Mouse (Mus musculus): ENCODE measurements around the gene Fbxo24. TPM values are rescaled to one million over a fixed set of nuclear protein-coding genes. Genes with fewer than 3 reads are reported as not detected.
"Not testable (repeated sequence)": the region's sequence is repeated elsewhere in the genome, so short reads cannot be mapped to it uniquely, and the experiment has no call there.

The Fbxo24 gene
- polyA plus RNA-seq, 1 experiment from 2014 or later: 0.23 TPM

DNA sequence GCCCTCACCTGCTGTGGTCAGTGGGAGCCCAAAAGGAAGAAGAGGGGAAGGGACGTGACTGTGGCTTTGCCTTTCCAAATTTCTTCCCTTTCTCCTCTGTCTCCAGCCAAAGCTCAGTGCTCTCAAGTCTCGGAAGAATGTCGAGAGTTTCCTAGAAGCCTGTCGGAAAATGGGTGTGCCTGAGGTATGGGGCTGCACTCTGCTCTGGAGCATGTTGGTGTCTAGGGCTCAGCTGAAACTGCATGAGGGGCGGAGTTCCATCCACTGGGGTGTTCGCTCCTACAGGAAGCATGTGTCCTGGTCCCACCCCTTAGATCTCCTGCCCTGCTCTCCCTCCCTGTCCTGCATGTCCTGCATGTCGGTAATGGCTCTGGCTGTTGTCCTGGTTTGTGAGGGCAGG lies 10.7 kb upstream of the Fbxo24 start:
- ATAC-seq (ENCODE audit: low FRiP score, low read depth): no peak
- Histone ChIP-seq H3K4me2 (replicated peaks) (no peak overlapping the region), H3K27me3 (peaks cover 15% of the 10 kb centered on the region), H3K9me3 (no peaks in the 10 kb centered on the region), H3K27ac (no peak overlapping the region), H3K36me3 (peaks cover 84% of the 10 kb centered on the region), H3K4me1 (no peaks in the 10 kb centered on the region; the same call in 1 of the 2 replicates), H3K9ac (no peak overlapping the region), H3K4me3 (no peak overlapping the region)
- 71% methylated on average over 7 of the region's 7 CpGs for WGBS

DNA sequence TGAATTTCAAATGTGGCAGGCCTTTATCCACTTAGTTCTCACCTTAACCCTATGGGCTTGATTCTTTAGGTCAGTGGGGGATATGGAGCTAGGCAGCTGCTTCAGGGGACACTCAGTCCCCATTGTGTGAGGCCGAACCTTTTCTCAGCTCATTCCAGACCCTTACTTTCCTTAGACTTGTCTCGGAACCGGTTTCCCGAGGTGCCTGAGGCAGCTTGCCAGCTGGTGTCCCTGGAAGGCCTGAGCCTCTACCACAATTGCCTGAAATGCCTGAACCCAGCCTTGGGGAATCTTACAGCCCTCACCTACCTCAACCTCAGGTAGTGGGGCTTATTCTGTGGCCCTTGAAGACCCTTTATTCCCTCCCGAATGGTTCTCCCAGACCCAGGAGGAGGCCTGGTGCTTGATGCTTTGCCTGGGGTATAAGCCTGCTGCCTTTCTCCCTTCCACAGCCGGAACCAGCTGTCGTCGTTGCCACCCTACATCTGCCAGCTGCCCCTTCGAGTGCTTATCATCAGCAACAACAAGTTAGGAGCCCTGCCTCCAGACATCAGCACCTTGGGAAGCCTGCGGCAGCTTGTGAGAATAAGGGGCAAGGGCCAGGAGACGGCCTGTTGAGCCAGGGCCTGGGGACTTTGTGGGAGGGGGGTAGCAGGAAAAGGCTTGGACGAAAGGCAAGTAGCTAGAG lies 4.7 kb upstream of the Fbxo24 start:
- peaks cover 27% of the 10 kb centered on the region for H3K4me1 ChIP-seq
- H3K9ac ChIP-seq: 0 out of 2 replicates have a peak overlapping the region, but pooled peaks have one; percentile 8
- H3K4me2 ChIP-seq (replicated peaks): no peak overlapping the region
- H3K27ac ChIP-seq: no peak overlapping the region
- H3K36me3 ChIP-seq: peaks cover 66% of the 10 kb centered on the region
- no peaks in the 10 kb centered on the region for H3K27me3 ChIP-seq
- H3K9me3 ChIP-seq: no peaks in the 10 kb centered on the region
- ATAC-seq (ENCODE audit: low FRiP score, low read depth): no peak
- H3K4me3 ChIP-seq: no peak overlapping the region
- WGBS: 77% methylated on average over 12 of the region's 12 CpGs

DNA sequence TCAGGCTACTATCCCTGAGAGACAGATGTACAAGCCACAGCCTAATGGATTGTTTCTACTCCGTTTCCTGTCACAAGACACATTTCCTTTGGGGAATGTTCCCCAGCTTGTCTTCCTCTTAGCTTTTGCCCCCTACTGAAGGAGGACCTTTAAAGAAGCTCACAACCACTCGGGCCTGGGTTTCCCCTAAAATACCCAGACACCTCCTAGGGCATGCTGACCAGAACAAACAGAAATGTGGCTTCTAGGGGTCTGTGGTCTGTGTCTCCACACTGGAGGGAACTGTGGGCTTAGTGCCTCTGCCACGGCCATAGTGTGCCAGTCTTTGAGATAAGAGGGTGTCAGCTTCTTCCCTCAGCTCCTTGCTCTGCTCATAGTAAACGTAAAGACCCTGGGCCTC lies 2.8 kb upstream of the Fbxo24 start:
- Histone ChIP-seq H3K27ac (peak overlapping the region; percentile 87; the same call in 1 of the 2 replicates), H3K9ac (peak overlapping the region; percentile 88), H3K36me3 (peaks cover 46% of the 10 kb centered on the region), H3K27me3 (no peaks in the 10 kb centered on the region), H3K4me1 (peaks cover 36% of the 10 kb centered on the region), H3K4me2 (replicated peaks) (peak overlapping the region; percentile 94), H3K9me3 (no peaks in the 10 kb centered on the region), H3K4me3 (peak overlapping the region; percentile 93; the same call in 1 of the 2 replicates)
- no peak for ATAC-seq (ENCODE audit: low FRiP score, low read depth)
- 69% methylated on average over 4 of the region's 4 CpGs for WGBS

DNA sequence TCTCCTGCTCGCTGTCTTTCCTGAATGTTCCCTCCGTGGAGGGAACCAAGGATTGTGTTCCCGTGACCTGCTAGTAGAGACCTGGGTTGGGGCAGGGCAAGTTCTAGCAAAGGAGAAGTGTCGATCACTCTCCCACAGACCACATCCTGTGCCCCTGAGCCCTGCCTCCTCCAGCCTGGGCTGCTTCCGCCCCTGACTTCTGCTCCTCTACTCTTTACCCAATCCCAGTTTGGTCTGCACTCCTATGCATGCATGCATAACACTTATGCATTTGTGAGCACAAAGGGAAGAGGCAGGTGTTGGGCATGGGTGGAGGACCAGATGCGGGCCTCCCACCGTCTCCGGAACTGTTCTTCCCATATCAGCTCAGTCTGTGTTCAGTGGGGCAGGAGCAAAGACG lies 2.4 kb upstream of the Fbxo24 start:
- Histone ChIP-seq H3K27me3 (no peaks in the 10 kb centered on the region), H3K9me3 (no peaks in the 10 kb centered on the region), H3K9ac (peak overlapping the region; percentile 88), H3K4me3 (peak overlapping the region; percentile 93), H3K4me2 (replicated peaks) (peak overlapping the region; percentile 94), H3K36me3 (peaks cover 42% of the 10 kb centered on the region), H3K27ac (peak overlapping the region; percentile 87; the same call in 1 of the 2 replicates), H3K4me1 (peaks cover 36% of the 10 kb centered on the region)
- no peak for ATAC-seq (ENCODE audit: low FRiP score, low read depth)
- WGBS: 65% methylated on average over 9 of the region's 9 CpGs

DNA sequence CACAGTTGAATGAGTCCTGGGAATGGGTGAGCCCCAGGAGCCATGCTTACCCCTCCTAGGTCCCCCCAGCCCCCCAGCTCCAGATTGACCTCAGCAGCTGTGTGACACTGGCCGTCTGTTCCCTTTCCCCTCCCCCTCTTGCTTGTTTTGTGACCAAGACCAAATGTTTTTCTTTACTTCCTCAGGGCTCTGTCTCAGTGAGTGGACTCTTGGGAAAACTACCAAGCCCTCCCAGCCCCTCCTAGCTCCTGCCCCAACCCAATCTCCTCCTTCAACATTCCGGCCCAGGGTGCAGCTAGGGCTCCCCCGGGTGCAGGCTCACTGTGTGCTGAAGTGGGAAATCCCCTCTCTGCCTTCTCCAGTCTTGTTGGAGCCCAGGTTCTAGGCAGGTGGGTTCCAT lies 1.8 kb upstream of the Fbxo24 start:
- peak overlapping the region; percentile 88 for H3K9ac ChIP-seq
- 28% methylated on average over 3 of the region's 3 CpGs for WGBS
- H3K27me3 ChIP-seq: no peaks in the 10 kb centered on the region
- H3K27ac ChIP-seq: peak overlapping the region; percentile 87; the same call in 1 of the 2 replicates
- H3K4me3 ChIP-seq: peak overlapping the region; percentile 93
- H3K36me3 ChIP-seq: peaks cover 36% of the 10 kb centered on the region
- H3K9me3 ChIP-seq: no peaks in the 10 kb centered on the region
- H3K4me2 ChIP-seq (replicated peaks): peak overlapping the region; percentile 94
- peaks cover 36% of the 10 kb centered on the region for H3K4me1 ChIP-seq
- no peak for ATAC-seq (ENCODE audit: low FRiP score, low read depth)

DNA sequence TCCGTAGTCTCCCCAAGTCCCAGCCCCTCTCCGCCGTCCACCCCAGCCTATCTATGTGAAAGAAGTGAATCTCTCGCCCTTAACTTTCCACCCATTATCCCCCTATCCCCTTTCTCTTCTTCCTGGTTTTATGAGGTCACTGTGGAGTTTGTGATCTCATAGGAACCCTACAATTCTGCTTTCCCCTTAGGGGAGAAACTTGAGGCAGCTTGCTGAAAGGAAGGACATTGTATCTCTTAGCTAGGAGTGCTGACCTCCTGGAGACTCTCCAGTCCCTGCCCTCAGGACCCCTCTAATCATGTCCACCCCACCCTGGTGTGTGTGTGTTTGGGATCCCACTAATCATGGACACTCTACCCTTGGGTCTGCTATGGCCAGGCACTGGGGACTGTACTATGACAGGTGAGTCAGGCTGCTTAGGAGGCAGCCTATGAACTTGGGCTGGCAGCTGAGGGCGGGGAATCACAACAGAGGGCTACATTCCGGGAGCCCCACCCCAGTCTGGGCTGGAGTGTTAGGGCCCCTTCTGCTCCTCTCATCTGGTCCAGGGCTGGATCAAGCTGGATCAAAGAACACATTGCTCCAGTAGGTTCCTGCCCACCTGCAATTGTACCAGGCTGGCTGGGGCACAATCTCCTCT lies 1.2 kb upstream of the Fbxo24 start:
- ATAC-seq (ENCODE audit: low FRiP score, low read depth): no peak
- peaks cover 36% of the 10 kb centered on the region for H3K4me1 ChIP-seq
- peak overlapping the region; percentile 93 for H3K4me3 ChIP-seq
- H3K27me3 ChIP-seq: no peaks in the 10 kb centered on the region
- H3K4me2 ChIP-seq (replicated peaks): peak overlapping the region; percentile 94
- peak overlapping the region; percentile 87; the same call in 1 of the 2 replicates for H3K27ac ChIP-seq
- H3K9me3 ChIP-seq: no peaks in the 10 kb centered on the region
- H3K36me3 ChIP-seq: peaks cover 31% of the 10 kb centered on the region
- 16% methylated on average over 6 of the region's 6 CpGs for WGBS
- H3K9ac ChIP-seq: peak overlapping the region; percentile 88

DNA sequence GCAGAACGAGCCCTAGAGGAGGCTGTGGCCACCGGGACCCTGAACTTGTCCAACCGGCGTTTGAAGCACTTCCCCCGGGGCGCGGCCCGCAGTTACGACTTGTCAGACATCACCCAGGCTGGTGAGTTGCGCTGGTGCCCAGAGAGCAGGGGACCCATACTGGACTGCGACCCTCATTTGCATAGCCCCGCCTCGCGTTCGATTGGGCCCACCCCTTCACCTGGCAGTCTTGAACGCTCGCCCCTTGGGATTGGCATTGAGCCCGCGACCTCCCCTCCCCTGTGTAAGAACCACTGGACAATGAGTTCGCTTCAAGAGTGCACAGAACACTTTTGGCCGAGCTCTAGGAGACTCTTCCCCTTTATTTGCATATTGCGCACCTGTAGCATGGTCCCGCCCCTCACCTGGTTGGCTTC lies 512 bp upstream of the Fbxo24 start:
- Histone ChIP-seq H3K27me3 (no peaks in the 10 kb centered on the region), H3K4me3 (peak overlapping the region; percentile 93), H3K4me2 (replicated peaks) (peak overlapping the region; percentile 94), H3K4me1 (peaks cover 40% of the 10 kb centered on the region), H3K27ac (peak overlapping the region; percentile 87), H3K9me3 (no peaks in the 10 kb centered on the region), H3K36me3 (peaks cover 24% of the 10 kb centered on the region), H3K9ac (peak overlapping the region; percentile 88)
- peak; percentile 5 for ATAC-seq (ENCODE audit: low FRiP score, low read depth)
- WGBS: 1% methylated on average over 23 of the region's 23 CpGs

DNA sequence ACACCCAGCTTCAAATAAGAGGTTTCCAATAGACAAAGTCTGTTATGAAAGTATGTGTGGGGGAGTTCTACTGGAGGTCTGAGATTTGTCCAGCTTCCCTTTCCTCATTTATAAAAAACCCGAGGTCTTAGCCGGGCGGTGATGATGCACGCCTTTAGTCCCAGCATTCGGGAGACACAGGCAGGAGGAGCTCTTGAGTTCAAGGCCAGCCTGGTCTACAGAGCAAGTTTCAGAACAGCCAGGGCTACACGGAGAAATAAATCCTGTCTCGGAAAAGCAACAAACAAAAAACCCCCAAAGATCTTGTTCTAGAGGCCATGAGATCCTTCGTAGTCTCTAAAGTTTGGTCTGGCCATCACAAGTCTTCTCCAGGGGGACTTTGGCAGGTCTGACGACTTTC lies 811 bp downstream of the Fbxo24 start:
- peak overlapping the region; percentile 88 for H3K27ac ChIP-seq
- WGBS: 3% methylated on average over 9 of the region's 9 CpGs
- peaks cover 40% of the 10 kb centered on the region for H3K4me1 ChIP-seq
- no peak for ATAC-seq (ENCODE audit: low FRiP score, low read depth)
- H3K9ac ChIP-seq: peak overlapping the region; percentile 69
- peaks cover 10% of the 10 kb centered on the region; the same call in 1 of the 2 replicates for H3K36me3 ChIP-seq
- no peaks in the 10 kb centered on the region for H3K9me3 ChIP-seq
- no peaks in the 10 kb centered on the region for H3K27me3 ChIP-seq
- H3K4me2 ChIP-seq (replicated peaks): peak overlapping the region; percentile 72
- H3K4me3 ChIP-seq: peak overlapping the region; percentile 93

DNA sequence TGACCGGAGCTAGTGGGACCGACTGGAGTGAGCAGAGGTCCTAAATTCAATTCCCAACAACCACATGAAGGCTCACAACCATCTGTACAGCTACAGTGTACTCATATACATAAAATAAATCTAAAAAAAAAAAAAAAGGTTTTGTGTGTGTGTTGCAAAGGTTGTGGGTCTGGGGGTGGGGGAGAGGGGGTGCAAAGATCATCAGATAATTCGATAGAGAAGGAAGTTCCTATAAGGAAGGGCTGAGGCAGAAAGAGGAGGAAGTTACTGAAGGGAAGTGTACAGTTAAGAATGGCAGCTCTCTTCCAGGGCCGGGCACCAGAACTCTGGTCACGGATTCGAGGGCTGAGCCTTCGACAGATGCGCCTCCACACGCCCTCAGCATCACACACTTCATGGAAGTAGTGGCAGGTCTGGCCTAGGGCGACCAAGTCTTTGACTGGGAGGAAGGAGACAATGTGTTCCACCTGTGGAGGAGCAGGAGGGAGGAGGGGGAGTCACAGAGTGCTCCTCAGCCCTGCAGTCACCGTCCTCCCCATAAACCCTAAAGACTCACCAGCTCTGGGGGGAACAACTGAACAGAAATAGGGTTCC lies 4.8 kb downstream of the Fbxo24 start:
- Histone ChIP-seq H3K4me2 (replicated peaks) (no peak overlapping the region), H3K9ac (no peak overlapping the region), H3K27me3 (no peaks in the 10 kb centered on the region), H3K4me3 (no peak overlapping the region), H3K9me3 (no peaks in the 10 kb centered on the region), H3K4me1 (peaks cover 12% of the 10 kb centered on the region), H3K27ac (no peak overlapping the region), H3K36me3 (no peaks in the 10 kb centered on the region)
- 81% methylated on average over 11 of the region's 11 CpGs for WGBS
- no peak for ATAC-seq (ENCODE audit: low FRiP score, low read depth)

DNA sequence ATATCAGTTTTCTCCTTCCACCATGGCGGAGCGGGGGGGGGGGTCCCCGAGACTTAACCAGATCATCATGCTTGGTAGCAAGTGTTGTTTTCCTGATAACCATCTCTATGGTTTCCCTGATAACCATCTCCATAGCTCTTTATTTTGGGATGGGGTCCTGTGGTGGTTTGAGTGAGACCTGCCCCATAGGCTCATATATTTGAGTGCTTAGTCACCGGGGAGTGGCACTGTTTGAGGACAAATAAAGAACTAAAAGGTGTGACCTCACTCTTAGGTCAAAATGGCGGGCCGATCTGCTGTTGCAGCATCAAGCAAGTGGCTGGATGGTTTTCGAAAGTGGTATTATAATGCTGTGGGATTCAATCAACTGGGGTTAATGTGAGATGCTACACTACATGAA lies 13.5 kb downstream of the Fbxo24 start:
- no peak overlapping the region for H3K4me2 ChIP-seq (replicated peaks)
- no peak overlapping the region for H3K4me3 ChIP-seq
- no peak for ATAC-seq (ENCODE audit: low FRiP score, low read depth)
- no peak overlapping the region for H3K9ac ChIP-seq
- H3K36me3 ChIP-seq: no peaks in the 10 kb centered on the region
- H3K4me1 ChIP-seq: peaks cover 35% of the 10 kb centered on the region
- whole genome bisulfite sequencing: 87% methylated on average over 7 of the region's 7 CpGs
- H3K27ac ChIP-seq: no peak overlapping the region
- no peaks in the 10 kb centered on the region for H3K27me3 ChIP-seq
- H3K9me3 ChIP-seq: no peaks in the 10 kb centered on the region

DNA sequence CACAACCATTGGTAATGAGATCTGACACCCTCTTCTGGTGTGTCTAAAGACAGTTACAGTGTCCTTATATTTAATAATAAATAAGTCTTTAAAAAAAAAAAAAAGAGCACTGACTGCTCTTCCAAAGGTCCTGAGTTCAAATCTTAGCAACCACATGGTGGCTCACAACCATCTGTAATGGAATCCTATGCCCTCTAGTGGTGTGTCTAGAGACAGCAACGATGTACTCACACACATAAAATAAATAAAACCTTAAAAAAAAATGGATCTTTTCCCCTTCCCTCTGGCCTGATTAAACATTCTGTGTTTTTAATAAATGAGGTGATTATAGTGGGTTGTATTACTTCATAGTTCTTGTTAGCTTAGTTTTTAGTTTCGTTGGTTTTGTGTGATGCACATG lies 13.9 kb downstream of the Fbxo24 start:
- 93% methylated on average over 2 of the region's 2 CpGs for WGBS
- not testable (repeated sequence) for H3K27ac ChIP-seq; ATAC-seq (ENCODE audit: low FRiP score, low read depth); H3K9me3 ChIP-seq; H3K36me3 ChIP-seq; H3K4me3 ChIP-seq; H3K4me2 ChIP-seq (replicated peaks); H3K27me3 ChIP-seq; H3K9ac ChIP-seq
- H3K4me1 ChIP-seq: peaks cover 39% of the 10 kb centered on the region

DNA sequence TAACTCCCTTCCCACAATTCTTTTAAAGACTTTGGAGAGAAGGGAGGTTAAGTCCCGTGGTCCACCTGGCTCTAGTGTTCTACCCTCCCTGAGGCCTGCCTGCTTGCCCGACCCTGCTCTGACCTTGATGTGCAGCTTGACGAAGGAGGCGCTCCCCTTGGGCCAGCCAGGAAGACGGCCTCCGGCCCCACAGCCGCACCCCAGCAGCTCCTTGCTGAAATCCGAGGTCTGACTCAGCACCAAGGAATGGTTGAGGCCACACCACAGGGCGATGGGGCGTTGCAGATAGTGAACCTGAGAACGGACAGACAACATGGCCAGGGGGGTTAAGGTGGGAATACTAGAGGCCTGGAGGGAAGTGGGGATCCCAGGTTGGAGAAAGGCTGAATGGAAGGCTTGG lies 15.3 kb downstream of the Fbxo24 start, which contains the start of gene Pcolce:
TSS of gene Pcolce (minus strand) at position 235 of the 400 bp plus-strand sequence.
- no peak for ATAC-seq (ENCODE audit: low FRiP score, low read depth)
- 47% methylated on average over 11 of the region's 11 CpGs for WGBS
- peak within 1 kb of the TSS; percentile 26; the same call in 1 of the 2 replicates for H3K9ac ChIP-seq

More for the DNA sequence above, 15.3 kb downstream of the Fbxo24 start, which contains the start of gene Pcolce:
- no peaks in the 10 kb centered on the region for H3K9me3 ChIP-seq
- no peak within 1 kb of the TSS for H3K4me2 ChIP-seq (replicated peaks)
- no peaks in the 10 kb centered on the region for H3K27me3 ChIP-seq
- H3K4me3 ChIP-seq: no peak within 1 kb of the TSS
- H3K27ac ChIP-seq: peak within 1 kb of the TSS; percentile 99
- no peaks in the 10 kb centered on the region for H3K36me3 ChIP-seq
- H3K4me1 ChIP-seq: peaks cover 53% of the 10 kb centered on the region

Data from limb, embryonic 13.5 days (tissue).